Mouse (Mus musculus) olfactory bulb, adult 2 months (tissue): ENCODE data around the gene Stip1.

Experiments
- CTCF ChIP-seq: fragments of 200-500 bp; IDR thresholded peaks from 2 replicates; pipeline ENCODE4 v1.5.1; 2012; ENCODE audit warnings: low read depth, mild to moderate bottlenecking, low read length, moderate library complexity; ENCODE audit not compliant: insufficient read depth
- POLR2A ChIP-seq: fragments of 200-500 bp; IDR thresholded peaks from 2 replicates; pipeline ENCODE4 v1.6.1; 2012; ENCODE audit warnings: mild to moderate bottlenecking, low read depth, low read length, moderate library complexity; ENCODE audit not compliant: insufficient read depth

DNA sequence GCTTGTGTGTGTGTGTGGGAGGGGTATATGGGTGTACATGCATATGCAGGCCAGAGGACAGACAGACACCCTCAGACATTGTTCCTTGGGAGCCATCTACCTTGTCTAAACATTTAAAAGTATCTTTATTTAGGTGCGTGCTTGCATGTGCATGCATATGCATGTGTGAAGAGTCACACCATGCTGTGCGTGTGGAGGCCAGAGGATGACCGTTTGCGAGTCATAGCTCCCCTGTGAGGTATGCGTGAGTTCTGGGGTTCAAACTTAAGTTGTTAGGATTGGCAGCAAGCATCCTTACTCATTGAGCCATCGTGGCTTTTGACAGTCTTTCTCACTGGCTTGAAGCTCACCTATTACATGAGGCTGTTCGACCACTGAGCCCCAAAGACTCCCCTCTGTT, 38.5 kb upstream of the Stip1 start:
- TF ChIP-seq CTCF, result no peak
- no peak for TF ChIP-seq POLR2A
